Mouse (Mus musculus) kidney, postnatal 0 days (tissue): ENCODE results near the gene Rac3. TPM values are rescaled to one million over a fixed set of nuclear protein-coding genes. Genes with fewer than 3 reads are reported as not detected.
A peak's percentile ranks its signal among the peaks of the same experiment; 100 is the strongest.

ENCODE experiments used
- ATAC-seq: fragments of 200-750 bp; cut with Nextera tagmentation; replicated peaks from 2 replicates; pipeline ENCODE4 v1.8.0; 2017; ENCODE audit warnings: low read depth, moderate number of reproducible peaks, moderate TSS enrichment, moderate library complexity; ENCODE audit not compliant: low FRiP score
- DNase-seq: peaks from one replicate; pipeline ENCODE4 v3.0.0-alpha.2; 2016; ENCODE audit warnings: low spot score
- H3K27ac ChIP-seq: fragments of 300-500 bp; sonication (generic); 2 replicates; pipeline ENCODE4 v1.5.1; 2014; ENCODE audit warnings: mild to moderate bottlenecking
- H3K27me3 ChIP-seq: fragments of 300-500 bp; sonication (generic); 2 replicates; pipeline ENCODE4 v1.6.1; 2014; ENCODE audit warnings: low read length, mixed read lengths; ENCODE audit not compliant: insufficient read depth
- H3K36me3 ChIP-seq: fragments of 300-500 bp; sonication (generic); 2 replicates; pipeline ENCODE4 v1.6.1; 2014; ENCODE audit warnings: low read length, mixed read lengths; ENCODE audit not compliant: insufficient read depth
- H3K4me1 ChIP-seq: fragments of 300-500 bp; sonication (generic); replicated peaks from 2 replicates; pipeline ENCODE4 v1.6.1; 2014; ENCODE audit warnings: antibody characterized with exemption, low read length, mixed read lengths; ENCODE audit not compliant: insufficient read depth
- H3K4me2 ChIP-seq: fragments of 300-500 bp; sonication (generic); 2 replicates; pipeline ENCODE4 v1.6.1; 2014; ENCODE audit warnings: mild to moderate bottlenecking, low read length, moderate library complexity, mixed read lengths
- H3K4me3 ChIP-seq: fragments of 300-500 bp; sonication (generic); replicated peaks from 2 replicates; pipeline ENCODE4 v1.5.1; 2014; ENCODE audit warnings: low read depth, low read length
- H3K9ac ChIP-seq: fragments of 300-500 bp; sonication (generic); 2 replicates; pipeline ENCODE4 v1.6.1; 2014; ENCODE audit warnings: low read depth, low read length
- H3K9me3 ChIP-seq: fragments of 300-500 bp; sonication (generic); replicated peaks from 2 replicates; pipeline ENCODE4 v1.6.1; 2016; ENCODE audit warnings: low read length, inconsistent platforms, mixed read lengths
- CTCF ChIP-seq: IDR thresholded peaks from 2 replicates; pipeline ENCODE4 v1.5.1; 2016; ENCODE audit warnings: antibody characterized with exemption, low read depth, mild to moderate bottlenecking, moderate library complexity
- WGBS: fragments of 180-500 bp; shearing (Covaris S2); extraction: QIAGEN DNeasy Blood & Tissue Kit; methylation state at CpG from one replicate; pipeline ENCODE4 v1.1.7; 2014; 5-methylcytosine and 5-hydroxymethylcytosine counted together
- polyA plus RNA-seq: library from polyadenylated mRNA; unstranded; fragments of >200 nt; fragmentation: Nextera tagmentation; extraction: Ambion mirVana; gene quantifications from 2 replicates; pipeline ENCODE4 v1.2.1, GENCODE M21; 2015

Gene Rac3
- polyA plus RNA-seq, 1 experiment from 2014 or later = 23.4 TPM

- peaks cover 30% of the 10 kb centered on the region for H3K36me3 ChIP-seq
Observed at GRCm38 (mm10) chr11:120692471-120693011, 28.7 kb upstream of the Rac3 start.

GRCm38 (mm10) chr11:120693461-120693860 lies 27.8 kb upstream of the Rac3 start:
- Histone ChIP-seq H3K4me2 (no peak overlapping the region), H3K9ac (no peak overlapping the region), H3K36me3 (peaks cover 26% of the 10 kb centered on the region), H3K27ac (peak overlapping the region; percentile 14; the same call in 1 of the 2 replicates), H3K4me3 (no peak overlapping the region), H3K9me3 (no peaks in the 10 kb centered on the region), H3K27me3 (no peaks in the 10 kb centered on the region), H3K4me1 (peaks cover 13% of the 10 kb centered on the region)
- 79% methylated on average over 3 of the region's 3 CpGs for WGBS
- ATAC-seq (no peak), DNase-seq (no peak)
- TF ChIP-seq CTCF = no peak

More at GRCm38 (mm10) chr11:120692471-120693011, 28.7 kb upstream of the Rac3 start:
- Histone ChIP-seq H3K4me1 (peaks cover 12% of the 10 kb centered on the region), H3K9ac (no peak overlapping the region), H3K4me3 (no peak overlapping the region), H3K27me3 (no peaks in the 10 kb centered on the region), H3K27ac (peak overlapping the region; percentile 14; the same call in 1 of the 2 replicates), H3K4me2 (no peak overlapping the region), H3K9me3 (no peaks in the 10 kb centered on the region)
- no peak for TF ChIP-seq CTCF
- ATAC-seq = no peak
- WGBS = 85% methylated on average over 4 of the region's 4 CpGs
- no peak for DNase-seq

- Histone ChIP-seq H3K9ac (0 out of 2 replicates have a peak overlapping the region, but pooled peaks have one; percentile 0), H3K9me3 (no peaks in the 10 kb centered on the region), H3K4me1 (peaks cover 15% of the 10 kb centered on the region), H3K4me2 (no peak overlapping the region), H3K36me3 (0 out of 2 replicates have a peak, but pooled peaks cover 22% of the 10 kb centered on the region), H3K4me3 (no peak overlapping the region), H3K27ac (peak overlapping the region; percentile 26), H3K27me3 (no peaks in the 10 kb centered on the region)
- TF ChIP-seq CTCF = no peak
- 22% methylated on average over 4 of the region's 4 CpGs for WGBS
- ATAC-seq = peak; percentile 48
- peak; percentile 44 for DNase-seq
Observed at GRCm38 (mm10) chr11:120695184-120695583, 26.1 kb upstream of the Rac3 start.

GRCm38 (mm10) chr11:120695641-120696040 lies 25.6 kb upstream of the Rac3 start:
- H3K27ac ChIP-seq = peak overlapping the region; percentile 26
- 24% methylated on average over 12 of the region's 12 CpGs for WGBS
- no peak overlapping the region for H3K4me2 ChIP-seq
- ATAC-seq (peak; percentile 74), DNase-seq (peak; percentile 64)
- H3K9me3 ChIP-seq = no peaks in the 10 kb centered on the region
- no peak for TF ChIP-seq CTCF
- 0 out of 2 replicates have a peak, but pooled peaks cover 18% of the 10 kb centered on the region for H3K36me3 ChIP-seq
- H3K27me3 ChIP-seq = no peaks in the 10 kb centered on the region
- H3K9ac ChIP-seq = no peak overlapping the region
- H3K4me1 ChIP-seq = peaks cover 15% of the 10 kb centered on the region
- no peak overlapping the region for H3K4me3 ChIP-seq

GRCm38 (mm10) chr11:120696568-120696967 lies 24.7 kb upstream of the Rac3 start:
- peak; percentile 51 for TF ChIP-seq CTCF
- ATAC-seq = no peak
- Histone ChIP-seq H3K9me3 (no peaks in the 10 kb centered on the region), H3K27ac (no peak overlapping the region), H3K36me3 (peaks cover 22% of the 10 kb centered on the region; the same call in 1 of the 2 replicates), H3K4me1 (peaks cover 15% of the 10 kb centered on the region), H3K9ac (no peak overlapping the region), H3K4me3 (no peak overlapping the region), H3K4me2 (no peak overlapping the region), H3K27me3 (no peaks in the 10 kb centered on the region)
- no peak for DNase-seq
- 90% methylated on average over 6 of the region's 6 CpGs for WGBS

GRCm38 (mm10) chr11:120697741-120698140 lies 23.5 kb upstream of the Rac3 start:
- Histone ChIP-seq H3K4me2 (no peak overlapping the region), H3K9ac (no peak overlapping the region), H3K27me3 (no peaks in the 10 kb centered on the region), H3K36me3 (peaks cover 23% of the 10 kb centered on the region; the same call in 1 of the 2 replicates), H3K9me3 (no peaks in the 10 kb centered on the region), H3K27ac (peak overlapping the region; percentile 5; the same call in 1 of the 2 replicates), H3K4me1 (peaks cover 15% of the 10 kb centered on the region), H3K4me3 (no peak overlapping the region)
- WGBS = 36% methylated on average over 10 of the region's 10 CpGs
- no peak for TF ChIP-seq CTCF
- DNase-seq (peak; percentile 75), ATAC-seq (no peak)
